Mouse (Mus musculus) adrenal gland, postnatal 4 days (tissue): ENCODE results near the gene Arhgap10. TPM values are rescaled to one million over a fixed set of nuclear protein-coding genes. Genes with fewer than 3 reads are reported as not detected.

ENCODE experiments used
- DNase-seq, 2 experiments: peaks; one replicate each; pipeline ENCODE4 v3.0.0; 2021 to 2022; ENCODE audit warnings: low spot score in 2 of 2, mixed read lengths in 2 of 2
- total RNA-seq, 2 experiments: library from RNA; stranded (reverse); gene quantifications; 2 replicates each; pipeline ENCODE4 v1.2.3; 2021

Gene Arhgap10
- total RNA-seq, 2 experiments from 2014 or later: 43.6 to 48.4 TPM

DNA sequence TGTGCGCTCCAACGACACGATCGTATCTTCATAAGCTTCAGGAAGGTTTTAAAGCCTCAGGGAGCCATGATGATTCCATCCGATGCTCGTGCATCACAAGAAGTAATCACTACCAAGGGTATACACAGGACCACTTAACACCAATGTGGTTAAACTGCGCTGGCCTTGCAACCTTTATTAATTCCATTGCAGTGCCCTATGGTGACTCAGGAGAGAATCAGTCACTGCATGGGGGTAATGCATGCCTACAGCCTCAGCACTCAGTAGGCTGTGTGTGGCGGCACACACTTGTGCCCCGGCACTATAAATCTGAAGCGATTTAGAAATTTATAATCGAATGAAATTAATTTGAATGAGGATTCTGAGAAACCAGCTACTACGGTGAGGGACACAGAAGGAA, 71.5 kb downstream of the Arhgap10 start:
- no peak for DNase-seq

GRCm38 (mm10) chr8:77445642-77446041, 72.1 kb downstream of the Arhgap10 start:
- no peak for DNase-seq

DNA sequence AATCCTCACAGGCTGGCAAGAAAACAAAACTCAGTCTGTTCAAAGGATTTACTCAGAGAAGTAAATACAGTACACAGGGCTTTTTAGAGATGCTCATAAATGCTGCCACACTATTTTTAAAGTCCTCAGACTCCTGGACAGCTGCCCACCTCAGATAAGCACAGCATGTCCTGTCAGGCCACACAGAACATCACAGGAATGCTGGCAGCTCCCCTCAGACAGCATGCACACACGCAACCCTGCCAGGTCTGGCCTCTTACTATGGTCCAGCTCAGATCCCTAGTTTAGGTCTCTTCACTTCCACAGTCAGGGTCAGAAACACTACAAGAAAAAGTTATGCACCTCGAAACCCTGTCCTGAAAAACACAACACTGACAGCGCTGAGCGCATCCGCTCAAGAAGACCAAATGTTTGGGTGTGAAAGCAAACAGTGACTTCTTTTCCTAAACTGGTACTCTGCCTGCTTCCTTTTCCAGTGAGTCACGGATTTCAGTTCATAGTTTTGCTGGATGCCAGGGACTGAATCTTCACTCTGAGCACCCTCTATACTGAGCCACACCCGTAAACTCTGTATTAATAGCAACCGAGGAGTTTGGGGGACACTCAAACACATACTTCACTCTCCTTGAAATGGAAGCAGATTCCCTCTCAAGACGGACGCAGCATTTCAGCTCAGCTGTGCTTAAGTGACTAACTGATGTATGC, 73.4 kb downstream of the Arhgap10 start:
- no peak for DNase-seq

DNA sequence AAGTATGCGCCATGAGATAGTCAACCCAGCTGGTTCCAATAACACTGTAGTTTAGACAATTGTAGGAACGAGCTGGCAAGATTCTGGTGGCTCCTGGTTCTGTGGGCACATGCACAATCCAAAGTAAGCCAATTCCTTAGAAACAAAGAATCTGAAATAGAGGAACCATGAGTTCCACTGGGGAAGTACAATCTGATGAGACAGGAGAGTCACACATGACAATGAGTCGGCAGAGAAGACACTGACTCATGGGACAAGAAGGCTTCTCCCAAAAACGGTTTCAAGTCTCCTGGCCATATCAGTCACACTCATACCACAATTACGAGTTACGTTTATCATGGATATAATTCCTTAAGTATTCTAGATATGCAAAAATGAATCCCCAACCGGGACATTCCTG, 75.3 kb downstream of the Arhgap10 start:
- no peak for DNase-seq

DNA sequence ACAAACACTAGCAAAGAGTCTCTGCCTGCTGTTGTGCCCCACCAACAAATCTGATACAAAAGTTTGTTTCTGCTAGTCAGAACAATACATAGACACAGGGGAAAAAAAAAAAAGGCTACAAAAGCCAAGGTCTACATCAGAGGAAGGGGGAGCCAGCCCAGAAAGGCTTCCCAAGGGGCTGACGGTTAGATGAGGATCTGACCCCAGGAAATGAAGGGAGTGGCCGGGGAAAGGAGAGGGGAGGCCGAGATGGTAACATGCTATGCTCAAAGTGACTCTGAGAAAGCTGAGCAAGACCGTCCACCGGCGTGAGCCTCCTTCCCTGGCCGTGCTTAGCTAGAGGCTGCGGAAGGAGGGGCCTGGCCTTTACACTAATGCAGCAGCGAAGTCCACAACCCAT, 76.8 kb downstream of the Arhgap10 start:
- DNase-seq: no peak

GRCm38 (mm10) chr8:77440324-77440880, 77.4 kb downstream of the Arhgap10 start:
- DNase-seq: no peak

DNA sequence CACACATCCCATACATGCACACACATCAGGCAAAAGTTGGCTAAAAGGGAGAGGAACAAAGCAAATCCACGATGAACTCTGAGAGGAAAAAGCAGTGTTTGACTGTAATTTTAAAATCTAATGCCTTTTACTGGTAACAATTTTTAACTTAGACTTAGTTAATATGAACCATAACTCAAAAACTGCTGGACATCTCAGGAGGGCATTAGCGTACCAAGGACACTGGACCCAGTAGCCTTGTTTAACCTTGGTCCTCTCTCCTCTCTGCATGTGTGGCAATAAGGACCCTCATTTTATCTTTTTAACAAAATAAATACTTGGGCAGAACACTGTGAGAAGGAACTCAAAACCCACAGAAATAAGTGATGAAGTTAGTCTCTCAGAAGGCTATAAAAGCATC, 78.1 kb downstream of the Arhgap10 start:
- DNase-seq: no peak

- no peak for DNase-seq
These were observed 79.8 kb downstream of the Arhgap10 start for GRCm38 (mm10) chr8:77437807-77438493.

DNA sequence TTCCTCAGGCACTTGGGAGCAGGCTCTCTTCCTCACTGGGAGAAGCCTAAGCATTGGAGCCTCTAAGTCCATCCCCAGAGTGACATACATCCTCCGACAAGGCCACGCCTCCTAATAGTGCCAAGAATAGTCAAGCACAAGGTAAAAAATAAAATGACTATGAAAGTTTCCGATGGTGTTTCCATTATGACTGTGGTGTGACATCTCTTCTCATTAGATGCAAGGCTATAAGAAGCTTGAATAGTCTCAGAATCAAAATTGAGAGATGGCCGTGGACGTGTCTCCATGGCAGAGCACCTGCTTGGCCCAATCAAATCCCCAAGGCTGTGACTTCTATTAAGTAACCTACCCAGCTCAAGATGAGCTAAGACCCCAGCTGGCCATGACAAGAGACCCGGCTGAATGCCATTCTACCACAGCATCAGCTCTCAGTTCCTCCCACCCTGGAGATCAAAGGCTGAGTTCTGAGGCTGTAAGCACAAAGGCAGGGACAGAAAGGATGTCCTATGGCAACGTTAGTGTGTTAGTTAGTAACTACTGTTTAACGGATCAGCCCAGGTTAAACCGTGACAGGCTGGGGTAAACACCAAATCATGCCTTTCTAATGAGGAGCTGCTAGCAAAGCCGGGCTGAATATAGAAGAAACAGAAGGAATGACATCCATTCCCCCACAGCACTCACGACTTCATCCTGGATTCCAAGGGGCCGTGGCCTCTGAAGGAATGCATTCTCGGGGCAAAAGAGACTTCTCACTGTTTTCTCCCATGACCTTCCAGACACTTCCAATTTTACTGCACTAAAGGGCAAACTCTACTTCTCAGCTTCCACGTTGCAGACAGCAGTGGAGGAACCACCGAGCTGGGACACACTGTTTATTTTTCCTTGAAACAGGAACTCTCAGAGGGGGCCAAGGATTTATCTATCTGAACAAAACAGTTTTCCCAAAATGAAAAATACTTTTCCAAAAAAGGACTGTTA, 81.5 kb downstream of the Arhgap10 start:
- DNase-seq: no peak

DNA sequence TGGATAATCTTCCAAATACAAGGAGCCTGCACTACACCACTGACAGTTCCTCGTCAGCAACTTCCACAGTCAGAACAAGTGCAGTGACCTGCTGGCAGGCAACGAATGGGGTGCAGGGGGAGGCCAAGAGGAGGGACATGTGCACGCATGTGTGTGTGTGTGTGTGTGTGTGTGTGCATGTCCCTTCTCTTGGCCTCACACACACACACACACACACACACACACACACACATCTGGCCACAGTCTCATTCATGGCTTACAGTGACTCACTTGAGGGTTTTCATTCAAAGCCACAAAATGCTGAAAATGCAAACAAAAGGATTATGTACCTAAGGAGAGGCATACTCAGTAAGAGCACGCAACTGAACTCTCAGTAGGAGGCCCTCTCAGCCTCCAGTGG, 84.5 kb downstream of the Arhgap10 start:
- DNase-seq: no peak

GRCm38 (mm10) chr8:77432726-77433125, 85.0 kb downstream of the Arhgap10 start:
- DNase-seq: no peak

GRCm38 (mm10) chr8:77428420-77428819, 89.3 kb downstream of the Arhgap10 start:
- no peak for DNase-seq

GRCm38 (mm10) chr8:77428015-77428414, 89.7 kb downstream of the Arhgap10 start:
- no peak for DNase-seq

GRCm38 (mm10) chr8:77427438-77427837, 90.3 kb downstream of the Arhgap10 start:
- DNase-seq: no peak

DNA sequence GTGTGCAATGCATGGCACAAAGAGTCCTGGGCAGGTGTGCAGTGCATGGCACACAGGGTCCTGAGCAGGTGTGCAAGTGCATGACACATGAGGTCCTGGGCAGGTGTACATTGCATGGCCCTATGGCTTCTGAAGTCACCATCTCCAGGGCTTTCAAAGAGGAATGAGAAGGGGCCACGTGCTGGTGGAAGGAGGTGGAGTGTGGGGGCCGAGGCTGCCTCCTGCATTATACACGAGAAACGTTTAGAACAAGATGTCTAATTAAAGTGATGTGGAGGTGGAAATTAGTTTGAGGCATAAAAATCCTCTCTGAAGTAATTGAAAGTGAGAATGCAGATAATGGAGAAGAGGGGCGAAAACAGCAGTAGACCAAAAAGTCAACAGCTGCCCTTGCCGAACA, 93.9 kb downstream of the Arhgap10 start:
- DNase-seq: no peak

GRCm38 (mm10) chr8:77422632-77423252, 95.0 kb downstream of the Arhgap10 start:
- no peak for DNase-seq

DNA sequence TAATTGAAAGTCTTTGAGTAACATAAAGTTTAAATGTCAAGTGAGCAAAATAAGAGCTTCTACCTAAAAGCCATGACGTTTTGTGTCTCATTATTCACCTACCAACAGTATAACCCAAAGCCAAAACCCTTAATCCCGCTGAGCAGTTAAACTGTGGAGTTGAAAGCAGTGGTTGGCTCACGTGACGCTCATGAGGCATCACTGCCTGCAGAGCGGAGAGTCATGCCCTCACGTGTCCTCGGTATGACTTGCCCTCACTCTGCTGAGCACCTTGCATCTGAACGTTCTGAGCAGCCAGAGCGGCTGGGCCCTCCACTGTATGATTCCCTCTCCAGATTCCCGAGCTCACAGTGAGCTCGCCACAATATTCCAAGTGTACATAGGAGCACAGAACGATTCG, 96.2 kb downstream of the Arhgap10 start:
- no peak for DNase-seq

- DNase-seq: peak; percentile 14 to 40
These were observed 98.0 kb downstream of the Arhgap10 start for GRCm38 (mm10) chr8:77419731-77420130.

DNA sequence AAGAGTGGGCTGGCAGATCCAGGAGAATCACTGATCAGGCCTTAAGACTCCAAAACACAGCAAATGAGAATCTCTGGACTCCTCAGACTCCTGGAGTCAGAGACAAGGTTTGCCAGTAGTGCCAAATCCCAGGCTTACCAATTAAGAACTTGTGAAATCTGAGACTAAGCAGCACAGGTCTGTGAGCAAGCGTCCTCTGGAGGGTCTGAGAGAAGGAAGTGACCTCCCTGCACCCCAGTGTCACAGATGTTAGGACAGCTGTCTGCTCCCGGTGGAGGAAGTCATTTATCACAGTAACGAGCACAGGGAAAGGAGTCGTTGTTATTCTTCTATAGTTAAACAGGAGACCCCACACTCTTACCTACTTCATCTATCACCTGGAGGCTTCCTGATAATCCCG, 101.0 kb downstream of the Arhgap10 start:
- DNase-seq: no peak

- DNase-seq: no peak
These were observed 101.7 kb downstream of the Arhgap10 start for GRCm38 (mm10) chr8:77416034-77416433.

- DNase-seq: no peak
These were observed 106.5 kb downstream of the Arhgap10 start for GRCm38 (mm10) chr8:77411262-77411661.
